Mouse (Mus musculus): ENCODE data around the gene Map3k3.

DNA sequence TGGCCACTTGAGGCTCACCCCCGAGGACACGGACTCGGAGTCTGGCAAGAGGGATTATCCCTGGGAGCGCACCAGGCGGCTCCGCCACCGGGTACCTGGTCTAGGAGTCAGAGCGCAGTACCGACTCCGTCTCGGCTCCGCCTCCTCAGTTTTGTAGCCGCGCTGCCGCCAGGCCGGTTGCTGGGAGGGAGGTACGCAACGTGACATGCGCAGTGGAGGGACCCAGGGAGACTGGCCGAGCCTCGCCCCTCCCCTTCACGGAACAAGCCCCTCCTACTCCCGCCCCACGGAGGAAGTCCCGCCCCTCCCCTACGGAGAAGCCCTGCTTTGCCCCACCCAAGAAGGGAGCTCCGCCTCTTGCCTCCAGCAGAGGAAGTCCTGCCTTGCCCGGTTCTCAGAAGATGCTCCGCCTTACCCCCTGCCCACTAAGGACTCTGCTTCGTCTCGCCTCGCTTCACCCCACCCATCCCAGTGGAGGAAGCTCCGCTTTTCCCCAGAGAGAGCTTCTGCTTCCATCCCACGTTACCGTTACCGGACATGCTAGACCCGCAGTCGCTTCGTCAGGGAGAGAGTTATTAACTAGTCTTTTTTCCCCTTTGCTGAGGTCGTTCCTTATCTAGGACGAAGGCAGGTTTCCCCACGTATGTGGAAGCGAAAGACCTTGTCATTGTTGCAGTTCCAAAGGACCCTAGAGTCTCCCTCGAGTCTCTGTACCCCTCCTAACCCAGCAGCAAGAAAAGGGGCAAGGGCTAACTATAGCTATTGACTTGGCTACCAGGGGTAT lies 109.2 kb downstream of the Map3k3 start:
- no peak for TF ChIP-seq CTCF (conservative IDR thresholded peaks at IDR 0.05 in 1 of 2, IDR thresholded peaks at IDR 0.05 in 1 of 2; ENCODE audit: low read depth in 2 of 2, low read length in 2 of 2)
- peak; percentile 12; the same call in 1 of the 2 replicates for TF ChIP-seq ETS1 (conservative IDR thresholded peaks at IDR 0.05; ENCODE audit: low read depth, low read length)
- TF ChIP-seq PAX5 (IDR thresholded peaks at IDR 0.05; ENCODE audit: low read length): peak; percentile 21; the same call in 1 of the 2 replicates
- peak; percentile 92 for TF ChIP-seq NRF1 (IDR thresholded peaks at IDR 0.05; ENCODE audit: low read depth, low read length)
- peak; percentile 98 for TF ChIP-seq POLR2A (IDR thresholded peaks at IDR 0.05; ENCODE audit: low read depth, low read length)
- TF ChIP-seq MEF2A (IDR thresholded peaks at IDR 0.05; ENCODE audit: borderline replicate concordance, low read depth, low read length): peak; percentile 56
- TF ChIP-seq MYC (IDR thresholded peaks at IDR 0.05; ENCODE audit: low read depth, low read length): peak; percentile 42; the same call in 1 of the 2 replicates
- TF ChIP-seq EP300 (IDR thresholded peaks at IDR 0.05; ENCODE audit: low read length): 0 out of 2 replicates have a peak, but pooled peaks have one; percentile 6
- peak; percentile 98 for TF ChIP-seq TCF12 (IDR thresholded peaks at IDR 0.05; ENCODE audit: low read depth, low read length)
- TF ChIP-seq KAT2A (IDR thresholded peaks at IDR 0.05; ENCODE audit: insufficient replicate concordance, low read length): peak; percentile 71; the same call in 1 of the 2 replicates
- TF ChIP-seq JUND (conservative IDR thresholded peaks at IDR 0.05; ENCODE audit: low read depth, low read length): no peak
- no peak for TF ChIP-seq MAFK (IDR thresholded peaks at IDR 0.05; ENCODE audit: insufficient replicate concordance, low read length)
